Mouse (Mus musculus) megakaryocyte progenitor cell, adult 5-6 weeks (primary cell): ENCODE measurements around the gene Slc8b1. TPM values are rescaled to one million over a fixed set of nuclear protein-coding genes. Genes with fewer than 3 reads are reported as not detected.

ENCODE experiments used
- total RNA-seq, 2 experiments: library from RNA; stranded (forward) in 1 of 2; stranded (reverse) in 1 of 2; fragments of 157-497, 149-512 nt in 1 of 2; fragments of 200-1000 nt in 1 of 2; gene quantifications; 2 replicates each; pipeline versions ENCODE4 v1.2.3 to v1.2.4; 2015 to 2017

Slc8b1 gene
- total RNA-seq, 2 experiments from 2014 or later: 21.1 to 32.5 TPM

Other genes starting within 250 kb of the Slc8b1 start
- gene Lhx5, start 79.5 kb upstream of the Slc8b1 start, total RNA-seq (2015): not detected in 2 replicates
- gene Lhx5, start 79.5 kb upstream of the Slc8b1 start, total RNA-seq (2017): not detected in 2 replicates
- gene Sdsl, start 38.4 kb upstream of the Slc8b1 start, total RNA-seq (2015): 1.6 and 7.1 TPM in 2 replicates
- 3.2 and 9.0 TPM in 2 replicates for gene Sdsl, start 38.4 kb upstream of the Slc8b1 start, total RNA-seq (2017)
- not detected in 2 replicates for gene Sds, start 34.6 kb upstream of the Slc8b1 start, total RNA-seq (2015)
- not detected in 2 replicates for gene Sds, start 34.6 kb upstream of the Slc8b1 start, total RNA-seq (2017)
- gene Plbd2, start 7.5 kb upstream of the Slc8b1 start, total RNA-seq (2015): 8.3 and 9.8 TPM in 2 replicates
- 6.9 and 8.7 TPM in 2 replicates for gene Plbd2, start 7.5 kb upstream of the Slc8b1 start, total RNA-seq (2017)
- 37.0 and 38.8 TPM in 2 replicates for gene Tpcn1, start 77.5 kb downstream of the Slc8b1 start, total RNA-seq (2015)
- 15.7 and 17.7 TPM in 2 replicates for gene Tpcn1, start 77.5 kb downstream of the Slc8b1 start, total RNA-seq (2017)
- not detected in 2 replicates for gene Iqcd, start 77.8 kb downstream of the Slc8b1 start, total RNA-seq (2015)
- gene Iqcd, start 77.8 kb downstream of the Slc8b1 start, total RNA-seq (2017): 0.81 and 1.1 TPM in 2 replicates
- 2.0 and 2.3 TPM in 2 replicates for gene Rita1, start 101.4 kb downstream of the Slc8b1 start, total RNA-seq (2015)
- gene Rita1, start 101.4 kb downstream of the Slc8b1 start, total RNA-seq (2017): 4.7 and 5.8 TPM in 2 replicates
- gene Ddx54, start 101.6 kb downstream of the Slc8b1 start, total RNA-seq (2015): 11.8 and 13.3 TPM in 2 replicates
- gene Ddx54, start 101.6 kb downstream of the Slc8b1 start, total RNA-seq (2017): 34.9 and 35.8 TPM in 2 replicates
- gene Cfap73, start 123.1 kb downstream of the Slc8b1 start, total RNA-seq (2015): not detected in 2 replicates
- not detected in 2 replicates for gene Cfap73, start 123.1 kb downstream of the Slc8b1 start, total RNA-seq (2017)
- gene Rasal1, start 137.6 kb downstream of the Slc8b1 start, total RNA-seq (2015): 0.10 and 0.67 TPM in 2 replicates
- 0.12 and 2.0 TPM in 2 replicates for gene Rasal1, start 137.6 kb downstream of the Slc8b1 start, total RNA-seq (2017)
- 0.10 TPM in 1 of 2 replicates, not detected in the other for gene Dtx1, start 200.8 kb downstream of the Slc8b1 start, total RNA-seq (2015)
- not detected in 2 replicates for gene Dtx1, start 200.8 kb downstream of the Slc8b1 start, total RNA-seq (2017)
- gene Oas2, start 238.7 kb downstream of the Slc8b1 start, total RNA-seq (2015): 1.6 and 2.9 TPM in 2 replicates
- gene Oas2, start 238.7 kb downstream of the Slc8b1 start, total RNA-seq (2017): 0.12 and 0.30 TPM in 2 replicates